Mouse (Mus musculus): Measurements from ENCODE around the gene Bicdl2. TPM values are rescaled to one million over a fixed set of nuclear protein-coding genes. Genes with fewer than 3 reads are reported as not detected.

The Bicdl2 gene
- polyA plus RNA-seq (2015; fragmentation: Nextera tagmentation; extraction: Ambion mirVana): 1.7 and 2.0 TPM in 2 replicates

DNA sequence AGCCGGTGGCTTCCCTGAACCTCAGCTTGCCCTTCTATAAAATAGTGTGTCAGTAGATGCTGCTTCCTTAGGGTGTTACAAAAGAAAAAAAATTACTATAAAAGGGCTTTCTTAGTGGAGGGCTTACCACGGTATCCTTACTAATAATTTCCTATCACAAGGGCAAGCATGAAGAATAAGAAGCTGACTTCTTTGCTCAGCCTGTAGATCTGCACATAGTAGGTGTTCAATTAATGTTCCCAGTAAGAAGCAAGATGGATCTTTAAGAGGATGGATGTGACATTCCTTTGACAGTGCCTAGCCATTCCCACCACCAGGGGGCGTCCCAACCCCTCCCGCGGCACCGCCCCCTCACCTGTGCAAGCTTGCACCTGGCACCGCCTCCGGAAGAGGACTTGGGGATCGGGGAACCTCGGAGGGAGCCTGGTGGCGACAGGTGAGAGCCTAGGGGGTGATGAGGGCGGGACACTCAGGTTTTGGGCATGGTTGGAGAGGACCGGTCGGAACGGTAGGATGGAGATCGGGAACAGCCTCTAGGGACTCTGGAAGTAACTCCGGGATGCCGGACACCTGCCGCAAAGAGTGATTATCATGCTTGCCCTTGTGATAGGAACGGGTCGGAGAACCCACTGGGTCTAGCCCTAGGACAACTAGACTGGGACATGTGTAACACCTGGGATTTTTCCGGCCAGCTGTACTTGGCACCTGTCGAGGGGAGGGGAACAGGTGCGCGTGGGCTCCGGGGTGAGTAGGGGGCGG, at the start of gene Bicdl2:
Gene Bicdl2, plus strand, starts transcription at position 390 of the 759 bp plus-strand sequence.
- Histone ChIP-seq H3K9ac (replicated peaks; ENCODE audit: low read length) (peak within 1 kb of the TSS; percentile 38; the same call in 1 of the 2 replicates), H3K27ac (ENCODE audit: low read length) (no peak within 1 kb of the TSS), H3K9me3 (ENCODE audit: low read length) (no peaks in the 10 kb centered on the region), H3K4me3 (ENCODE audit: low read length) (peak within 1 kb of the TSS; percentile 47), H3K4me1 (ENCODE audit: insufficient read depth, low read length) (peaks cover 5% of the 10 kb centered on the region; the same call in 1 of the 2 replicates), H3K36me3 (ENCODE audit: insufficient read depth, low read length) (no peaks in the 10 kb centered on the region), H3K4me2 (replicated peaks; ENCODE audit: low read depth, low read length) (peak within 1 kb of the TSS; percentile 56), H3K27me3 (ENCODE audit: insufficient read depth, low read length) (peaks cover 35% of the 10 kb centered on the region)
- peak; percentile 44; the same call in 1 of the 2 replicates for ATAC-seq (ENCODE audit: low FRiP score, low TSS enrichment)
- WGBS: 5% methylated on average over 27 of the region's 27 CpGs

DNA sequence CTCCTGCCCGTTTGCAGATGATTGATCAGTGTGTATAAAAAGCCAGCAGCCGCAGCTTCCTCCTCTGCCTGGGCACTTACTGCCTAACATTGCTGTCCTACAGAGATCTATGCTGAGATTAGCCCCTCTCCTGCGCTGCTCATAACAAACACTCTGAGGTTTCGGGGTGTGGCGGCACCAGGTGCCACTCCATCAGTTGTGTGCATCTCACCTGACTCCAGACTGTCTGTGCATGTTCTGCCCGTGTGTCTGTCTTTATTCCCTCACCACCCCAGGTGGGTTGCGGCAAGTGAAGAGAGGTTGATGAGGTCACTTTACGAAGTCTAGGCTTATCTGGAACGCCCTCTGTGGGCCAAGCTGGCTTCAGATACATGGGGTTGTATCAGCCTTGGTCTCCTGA, 43.2 kb upstream of the Bicdl2 start:
- Histone ChIP-seq H3K9ac (replicated peaks; ENCODE audit: low read length) (no peak overlapping the region), H3K27me3 (ENCODE audit: insufficient read depth, low read length) (peaks cover 4% of the 10 kb centered on the region; the same call in 1 of the 2 replicates), H3K36me3 (ENCODE audit: insufficient read depth, low read length) (no peaks in the 10 kb centered on the region), H3K27ac (ENCODE audit: low read length) (no peak overlapping the region), H3K4me1 (ENCODE audit: insufficient read depth, low read length) (no peaks in the 10 kb centered on the region), H3K4me2 (replicated peaks; ENCODE audit: low read depth, low read length) (no peak overlapping the region), H3K9me3 (ENCODE audit: low read length) (no peaks in the 10 kb centered on the region), H3K4me3 (ENCODE audit: low read length) (no peak overlapping the region)
- 52% methylated on average over 9 of the region's 9 CpGs for WGBS
- ATAC-seq (ENCODE audit: low FRiP score, low TSS enrichment): no peak

DNA sequence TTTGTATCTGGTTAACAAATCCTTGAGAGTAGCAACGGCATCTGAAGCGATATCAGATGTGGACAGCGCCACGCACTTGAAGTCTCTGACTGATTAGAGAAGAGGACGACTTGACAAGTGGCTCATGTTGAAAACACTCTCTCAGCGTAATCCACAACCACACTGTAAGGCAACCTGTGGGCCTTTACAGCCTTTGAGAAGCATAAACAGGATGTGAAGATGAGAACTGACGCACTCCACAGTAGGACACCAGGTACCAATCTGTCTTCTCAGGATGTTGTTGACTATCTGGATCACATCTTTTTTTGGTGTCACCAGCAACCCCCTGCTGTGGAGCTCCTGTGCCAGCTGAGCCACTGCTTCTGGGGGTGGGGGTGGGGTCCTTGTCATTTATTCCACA, 40.0 kb upstream of the Bicdl2 start:
- peaks cover 4% of the 10 kb centered on the region; the same call in 1 of the 2 replicates for H3K27me3 ChIP-seq (ENCODE audit: insufficient read depth, low read length)
- 79% methylated on average over 7 of the region's 7 CpGs for WGBS
- no peaks in the 10 kb centered on the region for H3K4me1 ChIP-seq (ENCODE audit: insufficient read depth, low read length)
- H3K4me2 ChIP-seq (replicated peaks; ENCODE audit: low read depth, low read length): no peak overlapping the region
- no peak for ATAC-seq (ENCODE audit: low FRiP score, low TSS enrichment)
- H3K27ac ChIP-seq (ENCODE audit: low read length): no peak overlapping the region
- H3K4me3 ChIP-seq (ENCODE audit: low read length): no peak overlapping the region
- no peak overlapping the region for H3K9ac ChIP-seq (replicated peaks; ENCODE audit: low read length)
- no peaks in the 10 kb centered on the region for H3K36me3 ChIP-seq (ENCODE audit: insufficient read depth, low read length)
- H3K9me3 ChIP-seq (ENCODE audit: low read length): no peaks in the 10 kb centered on the region

DNA sequence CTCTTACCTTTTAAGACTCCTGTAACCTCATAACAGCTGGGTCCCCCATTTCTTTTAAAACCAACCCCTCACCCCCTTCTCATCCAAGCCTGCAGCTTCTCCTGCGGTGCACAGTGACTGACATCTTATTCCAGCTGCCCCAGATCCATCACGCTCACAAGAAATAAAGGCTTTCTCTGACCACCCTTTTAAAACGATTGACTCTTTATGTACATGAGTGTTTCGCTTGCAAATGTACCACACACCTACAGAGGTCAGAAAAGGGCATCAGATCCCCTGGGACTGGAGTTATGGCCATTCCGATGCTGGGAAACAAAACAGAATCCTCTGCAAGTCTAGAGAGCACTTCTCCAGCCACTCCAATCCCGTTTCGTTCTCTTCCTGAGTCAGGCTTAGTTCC, 32.5 kb upstream of the Bicdl2 start:
- H3K9me3 ChIP-seq (ENCODE audit: low read length): no peaks in the 10 kb centered on the region
- H3K4me2 ChIP-seq (replicated peaks; ENCODE audit: low read depth, low read length): no peak overlapping the region
- no peak overlapping the region for H3K9ac ChIP-seq (replicated peaks; ENCODE audit: low read length)
- no peak for ATAC-seq (ENCODE audit: low FRiP score, low TSS enrichment)
- no peaks in the 10 kb centered on the region for H3K27me3 ChIP-seq (ENCODE audit: insufficient read depth, low read length)
- no peak overlapping the region for H3K4me3 ChIP-seq (ENCODE audit: low read length)
- peaks cover 3% of the 10 kb centered on the region; the same call in 1 of the 2 replicates for H3K4me1 ChIP-seq (ENCODE audit: insufficient read depth, low read length)
- 44% methylated on average over 7 of the region's 7 CpGs for WGBS
- H3K36me3 ChIP-seq (ENCODE audit: insufficient read depth, low read length): no peaks in the 10 kb centered on the region
- no peak overlapping the region for H3K27ac ChIP-seq (ENCODE audit: low read length)

DNA sequence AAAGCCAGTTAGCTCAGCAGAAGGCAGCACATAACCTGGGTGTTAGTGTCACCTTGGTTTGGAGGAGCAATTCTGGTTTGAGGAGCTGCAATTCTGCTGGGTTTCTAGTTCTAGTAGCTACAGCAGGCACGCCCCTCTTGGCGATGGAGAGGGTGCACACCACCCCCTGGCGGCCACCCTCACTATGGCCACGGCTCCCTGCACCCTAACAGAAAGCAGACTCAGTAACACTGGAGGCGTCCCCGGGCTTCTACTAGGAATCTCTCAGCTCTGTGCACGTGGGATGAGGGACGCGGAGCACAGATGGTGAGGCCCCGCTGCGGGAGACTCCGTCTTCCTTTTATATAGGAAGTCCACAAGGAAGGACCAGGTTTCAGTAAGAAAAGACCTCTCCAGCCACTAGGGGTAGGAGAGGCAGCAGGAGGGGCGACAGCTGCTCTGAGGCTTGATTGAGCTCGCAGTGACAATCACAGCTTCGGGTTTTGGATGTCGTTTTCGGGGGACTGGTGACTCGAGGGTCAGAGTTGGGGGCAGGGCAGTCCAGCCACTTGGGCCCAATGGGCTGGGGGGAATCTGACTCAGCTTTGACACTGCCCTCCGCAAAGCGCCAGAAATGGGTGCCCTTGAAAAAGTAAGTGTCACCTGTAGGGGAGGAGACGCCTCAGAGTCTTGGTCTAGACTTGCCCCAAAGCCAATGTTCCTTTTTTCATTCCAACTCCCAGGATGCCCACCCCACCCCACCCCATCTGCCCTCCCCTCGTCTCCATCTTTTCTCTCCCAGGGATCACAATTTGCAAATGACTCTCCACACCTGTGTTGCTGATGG, 29.9 kb upstream of the Bicdl2 start:
- H3K27me3 ChIP-seq (ENCODE audit: insufficient read depth, low read length): no peaks in the 10 kb centered on the region
- H3K4me2 ChIP-seq (replicated peaks; ENCODE audit: low read depth, low read length): peak overlapping the region; percentile 57
- WGBS: 14% methylated on average over 22 of the region's 22 CpGs
- no peaks in the 10 kb centered on the region for H3K36me3 ChIP-seq (ENCODE audit: insufficient read depth, low read length)
- H3K4me3 ChIP-seq (ENCODE audit: low read length): peak overlapping the region; percentile 25
- ATAC-seq (ENCODE audit: low FRiP score, low TSS enrichment): peak; percentile 87
- no peaks in the 10 kb centered on the region for H3K9me3 ChIP-seq (ENCODE audit: low read length)
- H3K27ac ChIP-seq (ENCODE audit: low read length): no peak overlapping the region
- H3K4me1 ChIP-seq (ENCODE audit: insufficient read depth, low read length): peaks cover 3% of the 10 kb centered on the region; the same call in 1 of the 2 replicates
- H3K9ac ChIP-seq (replicated peaks; ENCODE audit: low read length): peak overlapping the region; percentile 36; the same call in 1 of the 2 replicates

DNA sequence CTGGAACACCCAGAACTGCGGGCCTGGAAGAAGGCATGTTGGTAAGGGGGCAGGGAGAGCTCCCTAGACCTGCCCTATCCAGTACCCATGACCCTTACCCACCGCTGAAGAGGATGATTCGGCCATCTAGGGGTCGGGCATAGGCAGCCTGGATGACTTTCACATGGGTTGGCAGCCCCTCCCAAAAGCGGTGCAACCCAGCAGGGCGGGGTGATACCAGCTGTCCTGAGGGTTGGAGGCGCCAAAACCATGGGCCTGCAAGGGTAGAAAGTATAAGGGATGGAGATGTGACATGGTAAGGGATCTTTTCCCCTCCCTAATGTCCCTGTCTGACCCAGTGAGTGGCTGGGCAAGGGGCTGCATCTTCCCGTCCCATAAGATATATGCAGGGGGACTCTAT, 29.1 kb upstream of the Bicdl2 start:
- ATAC-seq (ENCODE audit: low FRiP score, low TSS enrichment): peak; percentile 39; the same call in 1 of the 2 replicates
- 85% methylated on average over 8 of the region's 8 CpGs for WGBS

DNA sequence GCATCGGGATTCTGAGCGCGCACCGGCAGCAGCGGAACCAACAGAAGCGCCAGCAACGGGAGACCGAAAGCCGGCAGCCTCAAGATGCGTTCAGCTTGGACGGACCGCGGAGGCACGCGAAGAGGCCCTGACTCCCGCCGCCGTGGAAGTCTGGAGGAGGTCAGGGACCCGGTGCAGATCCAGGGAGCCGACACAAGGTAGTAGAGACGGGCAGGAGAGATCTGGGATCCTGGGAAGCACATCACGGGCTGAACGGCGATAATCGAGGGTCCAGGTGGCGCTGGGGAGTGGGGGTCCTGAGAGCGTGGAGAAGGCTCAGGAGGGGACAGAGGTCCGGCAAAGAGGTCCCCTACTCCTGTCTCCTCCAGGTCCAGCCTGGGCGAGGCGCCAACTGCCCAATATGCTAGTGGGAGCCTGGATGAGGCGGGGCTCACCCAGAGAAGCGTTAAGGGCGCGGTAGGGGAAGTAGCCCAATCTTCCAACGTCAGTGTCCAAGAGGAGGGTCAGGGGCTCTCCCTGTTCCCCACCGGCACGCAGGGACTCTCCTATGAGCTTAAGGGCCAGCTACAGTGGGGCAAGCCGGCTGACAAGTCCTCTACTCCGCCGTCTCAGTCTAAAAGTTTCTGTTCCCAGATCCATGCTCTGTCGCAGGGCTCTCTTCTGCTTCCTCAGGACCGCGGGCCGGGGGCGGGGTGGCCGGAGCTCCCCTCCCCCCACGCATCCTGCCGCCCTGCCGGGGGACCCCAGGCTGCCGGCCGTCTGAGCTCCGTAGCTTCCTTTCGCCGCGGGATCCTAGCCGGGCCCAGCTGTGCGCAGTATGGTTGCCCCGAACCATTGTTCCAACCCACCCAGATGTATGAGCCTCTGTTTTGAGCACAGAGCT, 15.5 kb upstream of the Bicdl2 start, which contains the start of gene Mmp25:
Gene Mmp25, minus strand, starts transcription at position 665 of the 883 bp plus-strand sequence.
- no peaks in the 10 kb centered on the region for H3K9me3 ChIP-seq (ENCODE audit: low read length)
- peak within 1 kb of the TSS; percentile 45 for H3K4me3 ChIP-seq (ENCODE audit: low read length)
- peak; percentile 73 for ATAC-seq (ENCODE audit: low FRiP score, low TSS enrichment)
- peaks cover 9% of the 10 kb centered on the region for H3K4me1 ChIP-seq (ENCODE audit: insufficient read depth, low read length)
- H3K27me3 ChIP-seq (ENCODE audit: insufficient read depth, low read length): peaks cover 11% of the 10 kb centered on the region; the same call in 1 of the 2 replicates
- H3K9ac ChIP-seq (replicated peaks; ENCODE audit: low read length): peak within 1 kb of the TSS; percentile 64
- no peak within 1 kb of the TSS for H3K27ac ChIP-seq (ENCODE audit: low read length)
- H3K4me2 ChIP-seq (replicated peaks; ENCODE audit: low read depth, low read length): peak within 1 kb of the TSS; percentile 63
- no peaks in the 10 kb centered on the region for H3K36me3 ChIP-seq (ENCODE audit: insufficient read depth, low read length)
- WGBS: under 1% methylated on average over 57 of the region's 58 CpGs

More for the DNA sequence above, 29.1 kb upstream of the Bicdl2 start:
- Histone ChIP-seq H3K4me1 (ENCODE audit: insufficient read depth, low read length) (peaks cover 3% of the 10 kb centered on the region; the same call in 1 of the 2 replicates), H3K4me2 (replicated peaks; ENCODE audit: low read depth, low read length) (no peak overlapping the region), H3K36me3 (ENCODE audit: insufficient read depth, low read length) (no peaks in the 10 kb centered on the region), H3K27me3 (ENCODE audit: insufficient read depth, low read length) (no peaks in the 10 kb centered on the region), H3K9ac (replicated peaks; ENCODE audit: low read length) (no peak overlapping the region), H3K27ac (ENCODE audit: low read length) (no peak overlapping the region), H3K4me3 (ENCODE audit: low read length) (no peak overlapping the region), H3K9me3 (ENCODE audit: low read length) (no peaks in the 10 kb centered on the region)

DNA sequence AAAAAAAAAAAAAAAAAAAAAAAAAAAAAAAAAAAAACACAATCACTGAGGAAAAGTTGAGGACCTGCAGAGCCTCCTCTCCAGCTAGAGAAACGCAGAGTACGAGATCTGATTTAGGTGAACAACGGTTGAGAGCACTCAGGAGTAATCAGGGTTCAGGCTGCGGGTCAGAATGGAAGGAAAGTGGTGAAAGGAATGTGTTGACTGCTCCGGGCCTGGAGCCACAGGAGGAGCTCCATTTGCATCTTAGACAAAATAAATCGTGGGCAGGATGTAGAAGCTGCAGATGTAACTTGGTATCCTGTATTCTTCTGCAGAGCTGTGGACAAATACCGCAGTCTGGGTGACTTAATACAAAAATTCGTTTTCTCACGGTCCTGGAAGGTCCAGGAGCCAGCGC, 14.4 kb upstream of the Bicdl2 start:
- H3K4me1 ChIP-seq (ENCODE audit: insufficient read depth, low read length): peaks cover 9% of the 10 kb centered on the region
- no peaks in the 10 kb centered on the region for H3K9me3 ChIP-seq (ENCODE audit: low read length)
- H3K27me3 ChIP-seq (ENCODE audit: insufficient read depth, low read length): peaks cover 11% of the 10 kb centered on the region; the same call in 1 of the 2 replicates
- H3K27ac ChIP-seq (ENCODE audit: low read length): no peak overlapping the region
- no peak overlapping the region for H3K4me3 ChIP-seq (ENCODE audit: low read length)
- no peak overlapping the region for H3K9ac ChIP-seq (replicated peaks; ENCODE audit: low read length)
- ATAC-seq (ENCODE audit: low FRiP score, low TSS enrichment): no peak
- 40% methylated on average over 10 of the region's 10 CpGs for WGBS
- no peak overlapping the region for H3K4me2 ChIP-seq (replicated peaks; ENCODE audit: low read depth, low read length)
- H3K36me3 ChIP-seq (ENCODE audit: insufficient read depth, low read length): no peaks in the 10 kb centered on the region

DNA sequence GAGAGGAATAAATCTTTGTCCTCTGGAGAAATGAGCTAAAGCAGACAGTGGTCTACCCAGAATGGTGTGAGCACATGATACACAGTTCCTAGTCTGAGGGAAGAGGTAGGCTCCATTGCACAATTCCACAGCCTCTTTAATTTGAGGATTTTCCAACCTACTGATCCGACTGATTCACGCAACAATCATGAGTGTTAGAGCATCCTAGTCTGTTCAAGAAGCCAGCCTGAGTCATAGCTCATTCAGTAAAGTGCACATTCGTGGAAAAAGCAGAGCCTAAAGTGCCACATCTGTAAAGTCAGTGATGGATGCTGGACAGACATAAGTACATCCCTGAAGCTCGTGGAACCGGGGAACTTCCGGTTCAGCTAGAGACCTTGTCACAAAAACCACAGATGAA, 8.9 kb upstream of the Bicdl2 start:
- H3K4me2 ChIP-seq (replicated peaks; ENCODE audit: low read depth, low read length): no peak overlapping the region
- H3K27me3 ChIP-seq (ENCODE audit: insufficient read depth, low read length): no peaks in the 10 kb centered on the region
- no peaks in the 10 kb centered on the region for H3K36me3 ChIP-seq (ENCODE audit: insufficient read depth, low read length)
- H3K9me3 ChIP-seq (ENCODE audit: low read length): no peaks in the 10 kb centered on the region
- H3K4me3 ChIP-seq (ENCODE audit: low read length): no peak overlapping the region
- H3K9ac ChIP-seq (replicated peaks; ENCODE audit: low read length): no peak overlapping the region
- 76% methylated on average over 6 of the region's 6 CpGs for WGBS
- no peak for ATAC-seq (ENCODE audit: low FRiP score, low TSS enrichment)
- no peak overlapping the region for H3K27ac ChIP-seq (ENCODE audit: low read length)
- no peaks in the 10 kb centered on the region for H3K4me1 ChIP-seq (ENCODE audit: insufficient read depth, low read length)
